Mouse (Mus musculus) frontal cortex, postnatal 10 days (tissue): ENCODE measurements around the gene Ung.
A peak's percentile ranks its signal among the peaks of the same experiment; 100 is the strongest.

ENCODE experiments used
- DNase-seq, 2 experiments: peaks; one replicate each; pipeline ENCODE4 v3.0.0; 2022; ENCODE audit warnings: low spot score in 2 of 2, mixed read lengths in 1 of 2

The Ung gene

DNA sequence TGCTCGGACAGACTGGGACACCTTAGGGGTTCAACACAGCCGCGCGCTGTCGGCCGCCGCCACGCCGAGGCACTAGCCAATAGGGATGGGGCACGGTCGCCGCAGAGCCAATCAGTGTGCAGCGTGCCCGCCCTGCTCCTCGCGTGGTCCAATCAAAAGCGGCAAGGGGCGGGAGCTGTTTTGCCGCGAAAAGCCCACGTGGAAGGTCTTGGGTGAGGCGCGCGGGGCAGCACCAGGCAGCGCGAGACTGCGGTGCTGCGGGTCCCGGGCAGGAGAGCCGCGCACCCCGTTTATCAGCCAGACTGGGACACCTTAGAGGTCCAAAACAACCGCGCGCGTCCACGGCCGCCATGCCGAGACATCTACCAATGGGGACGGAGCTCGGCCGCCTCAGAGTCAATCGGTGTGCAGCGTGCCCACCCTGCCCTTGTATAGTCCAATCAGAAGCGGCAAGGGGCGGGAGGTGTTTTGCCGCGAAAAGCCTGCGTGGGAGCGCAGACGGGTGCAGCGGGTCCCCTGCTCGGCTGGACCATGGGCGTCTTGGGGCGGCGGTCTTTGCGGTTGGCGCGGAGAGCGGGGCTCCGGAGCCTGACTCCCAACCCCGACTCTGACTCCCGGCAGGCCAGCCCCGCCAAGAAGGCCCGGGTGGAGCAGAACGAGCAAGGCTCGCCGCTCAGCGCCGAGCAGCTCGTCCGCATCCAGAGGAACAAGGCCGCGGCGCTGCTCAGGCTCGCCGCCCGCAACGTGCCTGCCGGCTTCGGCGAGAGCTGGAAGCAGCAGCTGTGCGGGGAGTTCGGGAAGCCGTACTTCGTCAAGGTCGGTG lies 723 bp downstream of the Ung start:
- peak; percentile 85 to 91 for DNase-seq

DNA sequence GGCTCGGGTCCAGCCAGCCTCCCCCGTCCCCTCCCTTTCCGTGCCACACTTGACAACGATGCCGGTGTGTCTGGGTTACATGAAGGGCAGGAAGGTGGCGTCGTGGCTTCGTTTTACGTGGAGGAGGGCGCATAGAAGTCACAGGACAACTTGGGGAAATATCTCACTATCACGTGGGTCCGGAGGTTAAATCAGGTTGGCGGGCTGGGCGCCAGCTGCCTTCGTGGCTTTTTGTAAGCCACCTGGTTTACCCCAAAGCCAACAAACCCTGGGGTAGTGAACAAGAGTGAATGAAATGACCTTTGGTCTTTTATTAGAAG lies 1.3 kb downstream of the Ung start:
- DNase-seq: no peak

DNA sequence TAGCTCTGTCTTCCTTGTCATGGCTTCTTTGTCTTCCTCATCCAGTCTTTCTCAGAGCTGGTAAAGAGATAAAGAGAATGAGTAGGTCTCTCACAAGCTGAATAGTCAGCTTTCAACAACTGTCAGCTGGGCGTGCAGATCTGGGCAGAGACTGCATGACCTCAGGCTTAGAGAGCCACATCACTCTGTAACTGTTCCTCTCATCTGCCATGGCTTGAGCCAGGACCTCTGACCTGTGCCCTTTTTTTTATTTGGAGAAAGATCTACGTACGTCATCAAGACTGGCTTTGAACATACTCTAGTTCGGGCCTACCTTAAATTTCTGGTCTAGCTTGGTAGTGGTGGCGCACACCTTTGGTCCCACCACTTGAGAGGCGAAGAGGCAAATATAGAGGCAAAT lies 2.7 kb downstream of the Ung start:
- no peak for DNase-seq

DNA sequence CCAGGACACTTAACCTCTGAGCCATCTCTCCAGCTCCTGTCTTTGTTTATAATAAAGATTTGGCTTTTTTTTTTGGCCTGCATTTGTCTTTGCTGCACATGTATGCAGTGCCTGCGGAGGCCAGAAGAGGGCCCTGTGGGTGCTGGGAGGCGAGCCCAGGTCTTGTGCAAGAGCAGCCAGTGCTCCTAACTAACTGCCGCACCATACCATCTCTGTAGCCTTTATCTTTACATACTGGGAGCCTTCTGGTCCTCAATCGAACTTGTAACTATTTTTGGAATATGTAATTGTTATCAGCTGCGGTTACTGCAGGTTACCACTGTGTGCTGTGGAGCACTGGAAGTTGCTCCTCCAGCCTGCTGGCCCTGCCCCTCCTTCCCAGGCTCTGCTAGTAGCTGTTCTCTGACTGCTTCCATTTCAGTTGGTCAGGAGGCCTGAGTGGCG lies 3.9 kb downstream of the Ung start:
- peak in 1 of 2 experiments; percentile 51 for DNase-seq

DNA sequence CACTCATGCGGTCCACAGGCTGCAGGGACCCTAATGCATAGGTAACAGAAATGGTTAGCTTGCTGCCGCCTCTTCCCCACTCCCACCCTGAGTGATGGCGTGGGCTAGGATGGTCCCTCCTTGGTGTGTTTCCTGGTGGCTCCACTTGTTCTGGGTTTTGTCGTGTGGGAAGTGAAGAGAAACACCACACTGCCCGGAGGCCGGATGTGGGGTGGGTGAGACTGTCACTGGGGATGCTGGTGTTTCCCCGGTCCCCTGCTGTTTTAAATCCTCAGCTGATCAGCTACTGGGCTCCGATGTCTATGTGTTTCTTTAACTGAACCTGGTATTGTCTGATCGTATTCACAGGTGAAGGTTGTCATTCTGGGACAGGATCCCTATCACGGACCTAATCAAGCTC lies 5.3 kb downstream of the Ung start:
- no peak for DNase-seq

DNA sequence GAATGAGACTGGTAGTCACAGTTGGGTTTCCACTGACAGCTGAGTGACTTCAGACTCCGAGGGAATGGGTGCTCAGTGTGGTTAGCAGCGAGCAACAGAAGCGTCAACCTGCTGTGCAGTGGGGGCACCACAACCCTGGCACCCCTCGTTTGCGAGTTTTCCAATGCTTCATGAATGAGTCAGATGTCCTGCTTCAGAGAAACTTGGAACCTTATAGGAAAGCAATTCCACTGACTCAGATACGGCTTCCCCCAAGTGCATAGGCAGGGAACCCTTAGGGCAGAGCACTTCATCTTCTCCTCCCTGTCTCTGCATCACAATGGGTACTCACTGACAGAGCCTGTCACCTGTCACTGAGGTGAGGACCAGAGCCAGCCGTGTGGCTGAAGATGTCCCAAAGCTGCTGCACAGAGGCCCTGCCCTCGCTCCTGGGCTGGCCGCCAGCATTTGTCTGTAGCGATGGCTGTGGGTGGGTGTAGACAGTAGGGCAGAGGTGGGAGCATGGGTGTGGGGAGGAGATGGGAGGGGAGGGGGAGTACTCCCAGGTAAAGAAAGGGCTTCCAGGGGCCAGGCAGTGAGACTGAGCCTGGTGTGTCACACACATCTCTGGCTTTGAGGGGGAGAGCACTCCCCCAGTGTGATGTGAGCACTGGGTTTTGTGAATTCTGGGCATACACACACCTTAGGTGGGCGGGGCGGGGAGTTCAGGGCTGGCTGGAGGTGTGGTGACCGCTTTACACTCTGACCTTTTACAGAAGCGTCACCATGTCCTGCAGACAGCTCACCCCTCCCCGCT lies 7.5 kb downstream of the Ung start:
- DNase-seq: no peak

DNA sequence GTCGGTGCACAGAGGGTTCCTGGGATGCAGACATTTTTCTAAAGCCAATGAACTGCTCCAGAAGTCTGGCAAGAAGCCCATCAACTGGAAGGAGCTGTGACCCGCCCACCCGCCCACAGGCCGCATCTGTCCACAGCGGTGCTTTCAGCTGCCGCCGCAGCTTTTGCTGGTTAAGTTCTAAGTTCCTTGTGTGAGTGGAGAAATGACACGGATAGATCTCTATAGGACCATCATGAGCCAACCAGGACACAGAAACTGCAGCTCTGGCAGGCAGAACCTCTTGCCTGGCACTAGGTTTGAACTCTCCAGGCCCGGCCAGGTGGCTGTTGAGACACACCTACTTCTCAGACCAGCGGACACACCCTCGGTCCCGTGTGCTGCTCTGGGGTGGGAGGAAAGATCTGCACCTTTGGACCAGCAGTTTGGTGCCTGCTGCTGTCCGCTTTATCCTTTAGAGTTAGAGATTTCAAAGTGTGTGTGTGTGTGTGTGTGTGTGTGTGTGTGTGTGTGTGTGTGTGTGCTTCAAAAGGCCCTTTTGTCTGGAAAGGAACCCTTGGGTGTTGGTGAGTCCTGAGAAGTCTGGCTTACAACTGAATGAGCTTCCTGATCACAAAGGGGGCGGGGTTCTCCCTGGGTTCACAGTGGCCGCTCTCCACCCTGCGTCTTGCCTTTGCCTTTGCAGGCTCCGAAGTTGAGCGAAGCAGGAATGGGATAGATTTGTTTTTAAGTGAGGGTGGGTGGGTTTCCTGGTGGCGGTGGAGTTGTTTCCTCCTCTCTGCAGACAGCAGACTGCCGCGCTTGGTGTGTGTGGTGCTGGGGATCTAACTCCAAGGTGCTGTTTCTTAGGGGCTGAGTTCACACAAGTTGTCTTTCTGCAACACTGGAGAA lies 8.3 kb downstream of the Ung start:
- DNase-seq: no peak

DNA sequence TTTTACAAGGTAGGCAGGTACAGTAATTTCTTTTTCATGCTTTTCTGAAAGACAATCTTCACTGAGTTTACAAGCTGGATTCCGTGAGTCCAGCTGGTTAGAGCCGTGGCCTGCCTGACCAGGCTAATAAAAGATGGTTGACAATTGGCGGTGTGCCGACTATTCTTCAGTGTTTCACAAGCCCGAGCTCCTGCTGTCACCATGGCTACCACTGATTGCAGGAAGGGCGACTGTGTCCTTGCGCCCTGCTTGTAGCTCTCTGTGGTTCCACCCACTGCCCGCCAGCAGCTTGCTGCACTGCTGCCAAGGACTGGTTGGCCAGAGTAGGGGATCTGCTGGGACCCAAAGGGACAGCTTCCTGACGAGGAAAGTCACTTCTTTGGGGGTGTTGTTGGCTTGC lies 9.0 kb downstream of the Ung start:
- DNase-seq: peak; percentile 75 to 85

DNA sequence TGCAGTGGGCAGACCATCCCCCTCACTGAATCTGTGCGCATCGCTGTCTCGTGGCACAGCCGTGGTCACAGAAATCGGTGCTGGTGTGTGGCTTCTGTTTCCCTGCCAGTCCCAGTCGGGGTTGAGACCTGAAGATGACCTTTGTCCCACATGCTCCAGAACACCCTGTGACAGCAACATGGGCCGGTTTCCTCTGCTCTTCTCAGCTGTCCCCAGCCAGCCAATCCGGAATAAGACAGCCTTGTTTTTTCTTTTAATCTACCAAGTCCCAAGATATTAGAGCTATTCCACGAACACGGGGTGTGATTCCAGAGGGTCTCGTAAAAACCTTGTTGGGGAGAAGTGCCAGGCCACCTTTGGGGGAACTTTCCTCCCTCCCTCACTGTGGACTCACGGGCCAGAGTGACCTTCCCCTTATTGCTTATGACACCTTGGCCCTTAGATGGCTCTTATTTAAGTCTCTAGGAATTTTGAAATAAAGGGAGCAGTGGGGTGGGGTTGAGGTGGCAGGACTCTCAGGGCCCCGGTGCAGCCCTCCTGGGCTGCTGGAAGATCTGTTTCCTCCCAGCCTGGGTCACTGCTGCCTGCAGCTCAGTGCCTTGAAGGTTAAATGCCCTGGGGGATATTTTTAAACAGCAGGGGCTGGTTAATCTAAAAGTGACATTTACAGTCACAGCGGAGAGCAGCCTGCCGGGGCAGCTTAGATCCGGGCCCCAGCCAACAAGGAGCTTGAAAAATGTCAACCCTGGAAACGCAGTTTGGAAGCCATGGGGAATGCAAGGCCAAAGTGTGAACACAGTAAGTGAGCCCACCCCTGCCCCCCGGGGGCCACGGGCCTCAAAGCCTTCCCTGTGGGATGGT lies 16.1 kb downstream of the Ung start, which contains the start of gene Acacb:
Gene Acacb, plus strand, starts transcription at position 508 of the 861 bp plus-strand sequence.
- no peak for DNase-seq

DNA sequence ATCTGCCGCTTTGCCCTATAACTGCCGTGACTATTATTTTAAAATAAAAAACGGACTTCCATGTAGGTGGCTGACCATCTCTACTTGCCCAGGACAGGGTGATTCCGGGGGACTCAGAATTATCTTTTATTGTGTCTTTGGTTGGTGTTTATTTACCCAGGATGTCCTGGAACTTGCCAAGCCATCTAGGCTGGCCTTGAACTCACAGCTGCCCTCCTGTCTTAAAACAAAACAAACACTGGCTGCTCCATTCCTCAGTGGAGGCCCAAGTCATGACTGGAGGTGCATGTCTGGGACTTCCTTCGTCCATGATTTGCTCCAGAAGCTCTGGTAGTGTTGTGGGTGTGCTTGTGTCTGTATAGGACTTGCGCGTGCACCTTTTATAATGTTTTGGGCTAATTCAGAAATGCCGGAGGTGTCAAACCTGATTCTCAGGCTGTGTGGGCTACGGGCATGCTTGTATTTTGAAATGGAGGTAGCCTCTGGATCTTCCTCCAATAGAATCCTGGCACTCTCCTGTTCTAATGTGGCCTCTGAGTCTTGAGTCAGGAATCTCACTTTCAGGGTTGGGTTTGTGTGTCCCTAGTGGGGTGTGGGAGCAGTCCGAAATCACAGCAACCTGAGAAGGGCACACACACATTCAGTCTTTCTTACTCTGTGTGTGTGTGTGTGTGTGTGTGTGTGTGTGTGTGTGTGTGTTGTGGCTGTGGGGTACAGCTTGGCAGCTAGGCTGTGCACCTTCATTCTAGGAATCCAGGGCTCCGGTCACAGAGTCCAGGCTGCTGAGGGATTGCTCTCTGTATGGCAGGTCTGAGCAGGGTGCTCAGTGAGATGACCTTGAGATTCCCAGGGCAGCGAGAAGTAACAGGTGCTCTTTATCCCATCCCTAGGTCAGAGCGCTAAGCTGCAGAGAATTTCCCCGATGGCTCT lies 17.1 kb downstream of the Ung start:
- no peak for DNase-seq

DNA sequence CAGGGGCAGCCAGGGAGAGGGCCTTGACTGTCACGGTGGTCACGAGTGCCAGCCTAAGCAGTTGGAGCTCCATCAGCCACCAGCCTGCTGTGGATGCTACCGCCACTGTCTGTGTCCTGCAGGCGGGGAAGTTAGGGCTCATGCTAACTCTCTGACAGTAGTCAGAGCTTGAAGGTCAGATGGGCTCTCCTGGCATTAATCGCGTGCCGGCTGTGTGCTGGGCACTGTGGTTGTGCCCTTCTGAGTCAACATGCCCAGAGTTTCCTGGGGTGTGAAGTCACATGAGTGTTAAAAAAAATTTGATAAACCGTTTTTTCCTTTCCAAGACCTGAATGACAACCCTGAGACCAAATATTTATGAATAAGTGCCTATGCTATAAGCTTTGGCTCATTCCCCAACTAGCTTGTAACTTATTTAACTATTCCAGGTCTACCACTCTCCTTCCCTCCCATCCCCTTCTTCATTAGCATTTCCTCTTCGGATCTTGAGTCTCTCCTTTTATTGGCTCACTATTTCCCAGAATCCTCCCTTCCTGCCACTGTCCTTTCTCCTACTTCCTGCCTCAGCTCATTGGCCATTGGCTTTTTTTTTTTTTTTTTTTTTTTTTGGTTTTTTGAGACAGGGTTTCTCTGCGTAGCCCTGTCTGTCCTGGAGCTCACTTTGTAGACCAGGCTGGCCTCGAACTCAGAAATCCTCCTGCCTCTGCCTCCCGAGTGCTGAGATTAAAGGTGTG lies 22.3 kb downstream of the Ung start:
- DNase-seq: no peak

DNA sequence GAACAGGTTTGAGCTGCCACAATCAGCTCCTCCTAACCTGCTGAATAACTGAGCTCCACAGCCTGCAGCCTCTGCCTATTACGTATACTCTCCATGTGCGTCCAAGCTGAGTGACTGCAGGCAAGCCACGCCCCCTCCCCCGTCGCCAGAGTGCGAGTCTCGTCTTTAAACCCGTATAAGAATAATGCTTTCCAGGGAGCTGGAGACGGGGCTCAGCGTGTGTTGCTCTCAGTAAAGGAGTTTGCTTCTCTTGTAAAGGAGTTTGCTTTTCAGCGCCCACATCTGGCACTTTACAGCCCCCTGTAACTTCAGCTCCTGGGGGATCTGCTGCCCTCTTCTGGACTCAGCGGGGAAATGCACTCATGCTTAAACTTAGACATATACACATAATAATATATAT lies 23.3 kb downstream of the Ung start:
- no peak for DNase-seq

DNA sequence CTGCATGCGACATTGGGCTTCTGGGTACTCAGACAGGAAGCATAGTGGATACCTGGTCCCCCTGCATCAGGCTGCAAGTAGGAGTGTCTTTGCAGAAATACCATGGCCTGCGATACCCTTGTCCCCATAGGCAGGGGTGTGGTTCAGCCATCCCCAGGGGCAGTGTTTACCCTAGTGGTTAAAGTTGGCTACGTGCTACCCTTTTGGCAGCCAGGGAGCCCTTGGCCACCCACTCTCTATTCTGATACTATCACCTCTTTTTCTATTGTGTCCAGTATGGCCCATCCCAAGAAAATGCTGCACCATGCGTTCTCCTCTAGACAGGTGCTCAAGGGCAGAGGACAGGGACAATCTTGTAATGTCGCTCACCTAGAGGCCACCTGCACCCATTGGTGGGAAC lies 24.6 kb downstream of the Ung start:
- no peak for DNase-seq

DNA sequence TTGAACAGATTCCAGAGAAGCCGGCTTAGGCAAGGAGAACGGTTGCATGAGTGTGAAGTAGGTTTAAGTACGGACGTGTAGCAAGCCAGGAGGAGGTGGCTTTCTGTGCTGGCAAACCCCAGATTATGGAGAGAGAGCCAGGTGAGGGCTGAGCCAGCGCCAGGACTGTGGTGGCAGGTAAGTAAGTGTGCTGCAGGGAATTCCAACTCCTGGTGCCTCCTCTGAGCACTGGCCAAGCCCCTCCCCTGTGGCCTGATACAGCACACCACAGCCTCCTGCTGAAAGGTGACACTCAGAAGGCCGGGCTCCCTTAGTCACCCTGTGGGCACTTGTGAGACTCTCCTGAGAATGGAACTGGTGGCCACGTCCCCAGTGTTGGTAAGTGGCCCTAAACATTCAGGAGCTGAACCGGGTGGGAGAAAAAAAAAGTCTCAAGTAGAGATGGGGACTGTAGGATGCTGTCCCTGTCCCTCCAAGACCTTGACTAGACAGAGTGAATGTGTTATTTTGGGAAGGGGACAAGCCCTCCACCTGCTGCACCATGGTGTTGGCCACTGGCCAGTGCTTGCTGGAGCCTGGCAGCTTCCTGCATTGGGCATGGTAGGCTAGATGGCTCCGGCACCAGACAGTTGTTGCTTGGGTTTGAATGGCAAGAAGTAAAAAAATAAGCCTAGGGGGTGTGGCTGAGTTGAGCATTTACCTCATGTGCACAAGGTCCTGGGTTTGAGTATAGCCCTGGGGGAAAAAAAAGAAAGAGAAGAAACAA lies 25.2 kb downstream of the Ung start:
- no peak for DNase-seq

DNA sequence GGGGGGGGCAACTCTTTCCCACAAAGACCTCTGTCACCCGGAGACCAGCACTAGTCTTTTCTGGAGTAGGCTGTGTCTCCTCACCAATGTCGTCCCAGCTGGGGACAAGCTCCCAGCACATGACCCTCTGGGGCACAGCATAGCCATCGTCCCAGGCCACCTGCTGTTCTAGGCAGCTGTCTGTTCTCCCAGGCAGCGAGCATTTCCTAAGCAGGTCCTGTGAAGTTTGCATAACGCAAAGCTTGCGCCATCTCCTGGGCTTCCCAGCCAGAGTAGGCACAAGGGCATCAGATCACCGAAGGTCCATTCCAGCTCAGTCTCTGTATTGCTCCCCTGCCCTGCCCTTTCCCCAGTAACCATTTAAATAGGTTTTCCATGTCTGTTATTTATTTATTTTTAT lies 27.1 kb downstream of the Ung start:
- no peak for DNase-seq

DNA sequence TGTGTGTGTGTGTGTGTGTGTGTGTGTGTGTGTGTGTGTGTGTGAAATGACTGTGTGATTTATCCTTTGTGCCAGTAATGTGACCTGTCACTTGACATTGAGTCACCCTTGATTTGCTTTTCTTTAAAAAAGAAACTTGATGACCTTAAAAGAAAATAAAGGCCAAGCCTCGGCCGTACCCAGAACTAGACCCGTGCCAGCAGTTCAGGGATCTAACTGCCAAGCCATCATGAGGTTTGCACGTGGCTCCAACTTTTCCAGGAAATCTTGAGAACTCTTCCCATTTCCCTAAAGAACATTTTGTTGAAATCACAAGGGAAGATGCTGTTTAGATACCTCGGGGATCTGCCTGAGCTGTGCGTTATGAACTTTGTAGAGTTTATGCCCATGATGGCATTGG lies 31.2 kb downstream of the Ung start:
- no peak for DNase-seq

DNA sequence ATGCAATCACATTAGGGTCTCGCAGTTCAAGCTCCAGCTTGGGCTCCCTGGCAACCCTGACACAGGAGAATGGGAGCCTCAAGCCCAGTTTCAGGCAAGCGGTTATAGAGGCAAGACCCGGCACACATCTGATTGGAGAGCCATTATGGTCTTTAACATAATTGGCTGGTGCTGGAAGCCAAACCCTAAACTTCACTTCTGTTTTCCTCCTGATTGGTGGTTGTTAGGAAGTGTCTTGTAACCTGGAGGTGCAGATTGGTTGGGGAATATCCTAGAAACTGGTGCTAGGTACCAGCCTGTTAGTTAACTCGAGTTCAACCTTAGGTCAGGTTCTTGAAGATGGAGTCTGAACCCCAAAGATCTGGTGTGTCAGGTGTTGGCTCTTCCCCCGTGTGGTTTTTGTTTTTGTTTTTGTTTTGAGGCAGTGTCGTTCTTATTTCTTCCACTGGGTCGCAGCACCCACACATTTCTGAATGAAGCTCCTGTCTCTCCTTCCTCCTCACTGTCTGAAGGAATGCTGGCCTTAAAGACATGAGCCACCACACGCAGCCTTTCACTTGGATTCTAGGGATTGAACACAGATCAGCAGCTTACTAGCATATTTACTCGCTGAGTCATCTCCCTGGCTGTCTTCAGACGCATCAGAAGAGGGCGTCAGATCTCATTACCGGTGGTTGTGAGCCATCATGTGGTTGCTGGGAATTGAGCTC lies 32.1 kb downstream of the Ung start:
- no peak for DNase-seq

DNA sequence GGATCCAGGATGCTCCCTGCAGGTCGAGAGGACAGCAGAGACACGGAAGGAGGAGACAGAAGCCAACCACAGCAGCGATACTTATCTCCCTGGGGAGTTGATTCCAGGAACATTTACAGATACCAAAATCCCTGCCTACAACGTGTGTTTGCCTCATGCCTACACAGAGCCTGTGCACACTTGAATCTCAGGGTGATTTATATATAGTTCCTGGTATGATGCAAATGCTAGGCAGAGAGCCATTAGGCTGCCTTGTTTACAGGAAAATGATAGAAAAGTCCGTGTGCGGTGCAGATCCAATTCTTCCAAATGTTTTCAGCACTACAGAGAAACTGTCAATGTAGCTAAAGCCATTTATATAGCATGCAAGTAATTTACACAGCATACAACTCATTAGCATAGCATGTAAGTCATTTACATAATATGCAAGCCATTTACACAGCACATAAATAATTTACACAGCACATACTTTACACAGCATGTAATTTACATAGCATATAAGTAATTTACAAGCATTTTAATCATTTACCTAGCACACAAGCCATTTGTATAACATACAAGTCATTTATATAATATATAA lies 33.0 kb downstream of the Ung start:
- DNase-seq: no peak
